Mouse (Mus musculus): ENCODE measurements around the gene Casc4.
"Not testable (repeated sequence)": the region's sequence is repeated elsewhere in the genome, so short reads cannot be mapped to it uniquely, and the experiment has no call there.

Gene Casc4

GRCm38 (mm10) chr2:121916047-121916970 lies 49.5 kb downstream of the Casc4 start:
- DNase-seq (ENCODE audit: low spot score in 2 of 2): no peak

DNA sequence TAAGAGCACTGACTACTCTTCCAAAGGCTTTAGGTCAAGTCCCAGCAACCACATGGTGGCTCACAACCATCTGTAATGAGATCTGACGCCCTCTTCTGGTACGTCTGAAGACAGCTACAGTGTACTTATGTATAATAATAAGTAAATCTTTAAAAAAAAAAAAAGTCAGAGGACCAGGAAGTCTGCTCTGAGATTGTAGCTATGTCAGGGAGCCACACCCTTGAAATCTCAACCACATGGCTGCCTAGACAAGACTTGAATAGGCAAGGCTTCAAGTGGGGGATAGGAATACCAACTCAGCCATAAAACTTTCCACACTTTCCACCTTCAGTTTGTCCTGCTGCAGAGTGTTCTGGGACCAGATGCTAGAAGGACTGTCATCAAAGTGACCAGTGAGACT lies 70.9 kb downstream of the Casc4 start:
- DNase-seq (ENCODE audit: low spot score in 2 of 2): not testable (repeated sequence)

- DNase-seq (ENCODE audit: low spot score in 2 of 2): no peak
These were observed 76.6 kb downstream of the Casc4 start for GRCm38 (mm10) chr2:121943364-121943763.

DNA sequence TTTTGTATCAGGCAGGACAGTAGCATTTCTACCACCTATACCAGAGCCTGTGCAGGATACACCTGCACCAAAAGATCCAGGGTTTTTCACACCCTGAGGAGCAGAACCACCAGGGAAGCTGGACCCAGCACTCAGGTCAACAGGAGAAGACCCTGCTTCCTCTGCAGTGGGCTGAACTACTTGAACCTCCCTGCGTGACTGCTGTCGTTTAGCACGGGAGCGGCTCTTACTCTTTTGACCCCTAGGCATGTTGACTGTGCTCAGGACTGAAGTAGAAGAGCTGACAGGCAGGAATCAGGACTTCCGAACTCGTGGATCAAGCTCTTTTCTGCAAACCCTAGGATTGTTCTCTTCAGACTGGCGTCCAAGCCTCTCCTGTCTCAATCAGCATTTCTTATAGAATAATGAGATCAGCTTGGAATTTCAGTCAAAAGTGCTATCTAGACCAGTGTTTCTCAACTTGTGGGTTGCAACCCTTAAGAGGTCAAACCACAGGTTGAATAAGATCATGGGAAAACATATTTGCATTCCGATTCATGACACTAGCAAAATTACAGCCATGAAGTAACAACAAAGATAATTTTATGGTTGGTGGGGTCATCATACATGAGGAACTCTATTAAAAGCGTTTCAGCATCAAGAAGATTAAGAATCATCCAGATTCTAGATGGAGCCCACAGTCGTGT lies 88.3 kb downstream of the Casc4 start:
- DNase-seq (ENCODE audit: low spot score in 2 of 2): no peak

- DNase-seq (ENCODE audit: low spot score in 2 of 2): peak; percentile 95 to 96
These were observed 89.0 kb downstream of the Casc4 start, which contains the start of the genes Ctdspl2 and Mageb3 for GRCm38 (mm10) chr2:121955765-121956223. TSS of gene Ctdspl2 (plus strand) at chr2:121956001. TSS of gene Mageb3 (minus strand) at chr2:121956092.

- peak; percentile 89 for DNase-seq (ENCODE audit: low spot score in 2 of 2)
These were observed 89.7 kb downstream of the Casc4 start for GRCm38 (mm10) chr2:121956224-121957018.

DNA sequence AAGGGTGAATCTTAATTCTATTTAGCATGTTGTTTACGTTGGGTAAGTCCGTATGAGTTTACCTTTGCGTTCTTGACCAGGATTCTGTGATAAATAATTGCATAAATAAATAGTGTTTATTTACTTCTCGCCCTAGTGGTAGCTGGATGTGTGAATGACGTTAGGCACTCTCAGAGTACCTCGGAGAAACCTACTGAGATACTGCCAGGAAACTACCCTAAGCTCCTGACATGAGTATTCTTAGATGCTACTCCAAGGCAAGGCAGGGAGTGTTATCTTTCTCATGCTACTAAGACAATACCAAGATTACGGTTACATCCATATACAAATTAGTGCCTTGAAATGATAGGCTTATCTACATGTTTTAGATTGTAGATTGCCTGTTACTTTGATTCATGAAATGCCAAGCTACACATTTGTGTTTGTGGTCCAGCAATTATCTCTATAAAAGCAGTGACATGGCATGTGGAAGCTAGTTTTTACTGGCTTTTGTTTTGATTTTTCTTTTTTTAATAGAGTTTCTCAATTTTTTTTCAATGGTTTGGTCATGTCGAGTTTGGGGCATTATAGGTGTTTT lies 90.5 kb downstream of the Casc4 start:
- DNase-seq (ENCODE audit: low spot score in 2 of 2): no peak

Data from spleen, postnatal 36 days (tissue).